Mouse (Mus musculus) liver, embryonic 12.5 days (tissue): ENCODE results near the gene Vmn1r184. TPM values are rescaled to one million over a fixed set of nuclear protein-coding genes. Genes with fewer than 3 reads are reported as not detected.
"Not testable (repeated sequence)": the region's sequence is repeated elsewhere in the genome, so short reads cannot be mapped to it uniquely, and the experiment has no call there.

Source experiments
- ATAC-seq: fragments of 200-750 bp; cut with Nextera tagmentation; 2 replicates; pipeline ENCODE4 v1.8.0; 2017; ENCODE audit warnings: moderate number of reproducible peaks, mild to moderate bottlenecking, moderate library complexity
- H3K27ac ChIP-seq: fragments of 300-500 bp; sonication (generic); 2 replicates; pipeline ENCODE4 v1.5.1; 2016; ENCODE audit warnings: mild to moderate bottlenecking
- H3K27me3 ChIP-seq: fragments of 300-500 bp; sonication (generic); replicated peaks from 2 replicates; pipeline ENCODE4 v1.6.1; 2016; ENCODE audit warnings: mild to moderate bottlenecking, moderate library complexity
- H3K36me3 ChIP-seq: fragments of 300-500 bp; sonication (generic); 2 replicates; pipeline ENCODE4 v1.6.1; 2016; ENCODE audit warnings: mild to moderate bottlenecking, moderate library complexity
- H3K4me1 ChIP-seq: fragments of 300-500 bp; sonication (generic); 2 replicates; pipeline ENCODE4 v1.6.1; 2016
- H3K4me2 ChIP-seq: fragments of 300-500 bp; sonication (generic); 2 replicates; pipeline ENCODE4 v1.6.1; 2016; ENCODE audit warnings: mild to moderate bottlenecking, moderate library complexity
- H3K4me3 ChIP-seq: fragments of 300-500 bp; sonication (generic); 2 replicates; pipeline ENCODE4 v1.5.1; 2016; ENCODE audit warnings: mild to moderate bottlenecking, moderate library complexity
- H3K9ac ChIP-seq: fragments of 300-500 bp; sonication (generic); 2 replicates; pipeline ENCODE4 v1.6.1; 2016; ENCODE audit warnings: mild to moderate bottlenecking, moderate library complexity
- H3K9me3 ChIP-seq: fragments of 300-500 bp; sonication (generic); replicated peaks from 2 replicates; pipeline ENCODE4 v1.6.1; 2016; ENCODE audit warnings: mild to moderate bottlenecking, moderate library complexity
- WGBS: fragments of 180-500 bp; shearing (Covaris S2); methylation state at CpG from one replicate; pipeline ENCODE4 v1.1.7; 2016; ENCODE audit not compliant: insufficient replicate concordance; 5-methylcytosine and 5-hydroxymethylcytosine counted together
- polyA plus RNA-seq: library from polyadenylated mRNA; unstranded; fragments of >200 nt; fragmentation: Nextera tagmentation; extraction: Ambion mirVana; gene quantifications from 2 replicates; pipeline ENCODE4 v1.2.1, GENCODE M21; 2016

Gene Vmn1r184
- not detected in 2 replicates for polyA plus RNA-seq

- H3K27me3 ChIP-seq, H3K27ac ChIP-seq, H3K36me3 ChIP-seq, H3K4me2 ChIP-seq, ATAC-seq, H3K4me1 ChIP-seq, H3K4me3 ChIP-seq, H3K9me3 ChIP-seq, H3K9ac ChIP-seq: not testable (repeated sequence)
- 62% methylated on average over 1 of the region's 1 CpGs for WGBS
These were observed at the start of gene Vmn1r184 for GRCm38 (mm10) chr7:26260034-26260433. Vmn1r184 (plus strand) TSS chr7:26260334.

- H3K4me1 ChIP-seq, H3K27ac ChIP-seq, H3K4me2 ChIP-seq, H3K27me3 ChIP-seq, H3K36me3 ChIP-seq, ATAC-seq, H3K4me3 ChIP-seq, H3K9ac ChIP-seq, H3K9me3 ChIP-seq: not testable (repeated sequence)
- WGBS = 65% methylated on average over 8 of the region's 8 CpGs
These were observed 43.5 kb downstream of the Vmn1r184 start for GRCm38 (mm10) chr7:26303429-26304166.

- not testable (repeated sequence) for ATAC-seq, H3K27ac ChIP-seq, H3K9ac ChIP-seq, H3K9me3 ChIP-seq, H3K27me3 ChIP-seq, H3K4me3 ChIP-seq, H3K4me1 ChIP-seq, H3K36me3 ChIP-seq, H3K4me2 ChIP-seq
- 50% methylated on average over 2 of the region's 2 CpGs for WGBS
These were observed 46.8 kb downstream of the Vmn1r184 start, which contains the start of gene Cyp2a4 for GRCm38 (mm10) chr7:26306926-26307325. Cyp2a4 (plus strand) TSS chr7:26307169.

GRCm38 (mm10) chr7:26311786-26312185 is 51.7 kb downstream of the Vmn1r184 start:
- not testable (repeated sequence) for H3K27ac ChIP-seq, H3K36me3 ChIP-seq, H3K9me3 ChIP-seq, H3K4me2 ChIP-seq, H3K4me1 ChIP-seq, ATAC-seq, H3K9ac ChIP-seq, H3K4me3 ChIP-seq, H3K27me3 ChIP-seq
- 66% methylated on average over 4 of the region's 4 CpGs for WGBS

GRCm38 (mm10) chr7:26315194-26315593 is 55.1 kb downstream of the Vmn1r184 start:
- not testable (repeated sequence) for ATAC-seq, H3K27ac ChIP-seq, H3K36me3 ChIP-seq, H3K9me3 ChIP-seq, H3K4me2 ChIP-seq, H3K4me1 ChIP-seq, H3K27me3 ChIP-seq, H3K4me3 ChIP-seq, H3K9ac ChIP-seq
- WGBS = 51% methylated on average over 2 of the region's 2 CpGs

GRCm38 (mm10) chr7:26315809-26316208 is 55.7 kb downstream of the Vmn1r184 start:
- not testable (repeated sequence) for H3K9ac ChIP-seq, ATAC-seq, H3K9me3 ChIP-seq, H3K4me1 ChIP-seq, H3K27me3 ChIP-seq, H3K4me3 ChIP-seq, H3K36me3 ChIP-seq, H3K27ac ChIP-seq, H3K4me2 ChIP-seq
- WGBS = 60% methylated on average over 4 of the region's 4 CpGs

Other genes with a start within 250 kb of the Vmn1r184 start
- gene Cyp2b13, start 198.8 kb upstream of the Vmn1r184 start, polyA plus RNA-seq = not detected in 2 replicates
- not detected in 2 replicates for gene Cyp2b9, start 86.9 kb upstream of the Vmn1r184 start, polyA plus RNA-seq
- not detected in 2 replicates for gene Cyp2a4, start 46.8 kb downstream of the Vmn1r184 start, polyA plus RNA-seq
- not detected in 2 replicates for gene Nlrp9c, start 143.4 kb downstream of the Vmn1r184 start, polyA plus RNA-seq
- gene Nlrp4a, start 174.8 kb downstream of the Vmn1r184 start, polyA plus RNA-seq = not detected in 2 replicates